Mouse (Mus musculus): ENCODE results near the gene Tbx10.
"Not testable (repeated sequence)": the region's sequence is repeated elsewhere in the genome, so short reads cannot be mapped to it uniquely, and the experiment has no call there.

The Tbx10 gene

GRCm38 (mm10) chr19:4005091-4005490 is 12.5 kb downstream of the Tbx10 start:
- DNase-seq: no peak

- DNase-seq: no peak
Observed at GRCm38 (mm10) chr19:4005971-4006370, 13.4 kb downstream of the Tbx10 start.

- no peak for DNase-seq
Observed at GRCm38 (mm10) chr19:4011086-4011485, 18.5 kb downstream of the Tbx10 start.

GRCm38 (mm10) chr19:4012432-4013022 is 20.0 kb downstream of the Tbx10 start, which contains the start of gene Ndufv1:
TSS of gene Ndufv1 (minus strand) at chr19:4012806.
- peak; percentile 99 for DNase-seq

- no peak for DNase-seq
Observed at GRCm38 (mm10) chr19:4013066-4013465, 20.5 kb downstream of the Tbx10 start.

GRCm38 (mm10) chr19:4014802-4015201 is 22.2 kb downstream of the Tbx10 start:
- no peak for DNase-seq

- DNase-seq: no peak
Observed at GRCm38 (mm10) chr19:4015635-4016034, 23.1 kb downstream of the Tbx10 start.

- no peak for DNase-seq
Observed at GRCm38 (mm10) chr19:4017921-4018587, 25.5 kb downstream of the Tbx10 start.

- peak; percentile 93 for DNase-seq
Observed at GRCm38 (mm10) chr19:4018743-4019583, 26.4 kb downstream of the Tbx10 start.

- peak; percentile 56 for DNase-seq
Observed at GRCm38 (mm10) chr19:4023185-4023584, 30.6 kb downstream of the Tbx10 start.

- DNase-seq: no peak
Observed at GRCm38 (mm10) chr19:4027576-4027975, 35.0 kb downstream of the Tbx10 start.

GRCm38 (mm10) chr19:4032668-4033067 is 40.1 kb downstream of the Tbx10 start:
- no peak for DNase-seq

GRCm38 (mm10) chr19:4033298-4033697 is 40.7 kb downstream of the Tbx10 start:
- DNase-seq: no peak

- DNase-seq: no peak
Observed at GRCm38 (mm10) chr19:4033742-4034141, 41.2 kb downstream of the Tbx10 start.

- no peak for DNase-seq
Observed at GRCm38 (mm10) chr19:4036327-4037045, 43.9 kb downstream of the Tbx10 start.

- DNase-seq: not testable (repeated sequence)
Observed at GRCm38 (mm10) chr19:4037154-4037787, 44.7 kb downstream of the Tbx10 start.

GRCm38 (mm10) chr19:4037788-4038232 is 45.3 kb downstream of the Tbx10 start, which contains the start of gene Gstp1:
TSS of gene Gstp1 (minus strand) at chr19:4037985.
- peak; percentile 96 for DNase-seq

- not testable (repeated sequence) for DNase-seq
Observed at GRCm38 (mm10) chr19:4040941-4041340, 48.4 kb downstream of the Tbx10 start.

- DNase-seq: not testable (repeated sequence)
Observed at GRCm38 (mm10) chr19:4041500-4041899, 48.9 kb downstream of the Tbx10 start.

- DNase-seq: peak; percentile 67
Observed at GRCm38 (mm10) chr19:4042124-4042523, 49.6 kb downstream of the Tbx10 start.

GRCm38 (mm10) chr19:4044109-4044508 is 51.6 kb downstream of the Tbx10 start:
- not testable (repeated sequence) for DNase-seq
